Mouse (Mus musculus): ENCODE measurements around the gene Arrdc5. TPM values are rescaled to one million over a fixed set of nuclear protein-coding genes. Genes with fewer than 3 reads are reported as not detected.

Arrdc5 gene
- not detected in 2 replicates for total RNA-seq (2023)

GRCm38 (mm10) chr17:56300186-56300585, at the start of gene Arrdc5:
TSS of gene Arrdc5 (minus strand) at chr17:56300286.

GRCm38 (mm10) chr17:56325450-56326152, 25.5 kb upstream of the Arrdc5 start, which contains the start of gene Kdm4b:
TSS of gene Kdm4b (plus strand) at chr17:56326062.

GRCm38 (mm10) chr17:56303160-56303846, 3.2 kb upstream of the Arrdc5 start, which contains the start of gene Uhrf1:
TSS of gene Uhrf1 (plus strand) at chr17:56303321.

GRCm38 (mm10) chr17:56292531-56293222, 7.4 kb downstream of the Arrdc5 start, which contains the start of gene Plin3:
TSS of gene Plin3 (minus strand) at chr17:56292873.

GRCm38 (mm10) chr17:56276643-56277566, 23.2 kb downstream of the Arrdc5 start, which contains the start of gene Ticam1:
TSS of gene Ticam1 (minus strand) at chr17:56276786.

GRCm38 (mm10) chr17:56256239-56256881, 43.7 kb downstream of the Arrdc5 start, which contains the start of gene Fem1a:
TSS of gene Fem1a (plus strand) at chr17:56256810.

Other genes with a start within 250 kb of the Arrdc5 start
- 34.6 and 43.8 TPM in 2 replicates for gene Ubxn6, start 225.3 kb downstream of the Arrdc5 start, total RNA-seq (2023)
- 39.1 and 57.9 TPM in 2 replicates for gene Hdgfl2, start 220.7 kb downstream of the Arrdc5 start, total RNA-seq (2023)
- 0.27 and 0.44 TPM in 2 replicates for gene Plin4, start 190.5 kb downstream of the Arrdc5 start, total RNA-seq (2023)
- gene Plin5, start 182.7 kb downstream of the Arrdc5 start, total RNA-seq (2023): 0.60 and 0.84 TPM in 2 replicates
- 220 and 249 TPM in 2 replicates for gene Lrg1, start 178.3 kb downstream of the Arrdc5 start, total RNA-seq (2023)
- 4.8 and 5.1 TPM in 2 replicates for gene Sema6b, start 159.9 kb downstream of the Arrdc5 start, total RNA-seq (2023)
- 0.76 and 1.0 TPM in 2 replicates for gene Tnfaip8l1, start 137.8 kb downstream of the Arrdc5 start, total RNA-seq (2023)
- 27.1 and 28.7 TPM in 2 replicates for gene Mydgf, start 116.4 kb downstream of the Arrdc5 start, total RNA-seq (2023)
- gene Dpp9, start 81.4 kb downstream of the Arrdc5 start, total RNA-seq (2023): 27.9 and 33.7 TPM in 2 replicates
- 9.7 and 13.8 TPM in 2 replicates for gene Fem1a, start 43.5 kb downstream of the Arrdc5 start, total RNA-seq (2023)
- gene Ticam1, start 23.5 kb downstream of the Arrdc5 start, total RNA-seq (2023): 11.1 and 13.8 TPM in 2 replicates
- 38.7 and 42.7 TPM in 2 replicates for gene Plin3, start 7.4 kb downstream of the Arrdc5 start, total RNA-seq (2023)
- 92.2 and 99.1 TPM in 2 replicates for gene Uhrf1, start 3.0 kb upstream of the Arrdc5 start, total RNA-seq (2023)
- gene Kdm4b, start 25.8 kb upstream of the Arrdc5 start, total RNA-seq (2023): 15.9 and 22.0 TPM in 2 replicates
- gene Ptprs, start 176.2 kb upstream of the Arrdc5 start, total RNA-seq (2023): 14.9 and 20.6 TPM in 2 replicates
- gene Znrf4, start 212.1 kb upstream of the Arrdc5 start, total RNA-seq (2023): not detected in 2 replicates